Mouse (Mus musculus) forebrain, embryonic 12.5 days (tissue): ENCODE results near the gene Slc17a9. TPM values are rescaled to one million over a fixed set of nuclear protein-coding genes. Genes with fewer than 3 reads are reported as not detected.
A peak's percentile ranks its signal among the peaks of the same experiment; 100 is the strongest.

ENCODE experiments used
- ATAC-seq: fragments of 200-750 bp; cut with Nextera tagmentation; 2 replicates; pipeline ENCODE4 v1.8.0; 2017; ENCODE audit warnings: moderate TSS enrichment; ENCODE audit not compliant: low FRiP score
- H3K27ac ChIP-seq: fragments of 300-500 bp; sonication (generic); 2 replicates; pipeline ENCODE4 v1.5.1; 2016; ENCODE audit warnings: mild to moderate bottlenecking
- H3K27me3 ChIP-seq: fragments of 300-500 bp; sonication (generic); 2 replicates; pipeline ENCODE4 v1.6.1; 2016; ENCODE audit warnings: mild to moderate bottlenecking
- H3K36me3 ChIP-seq: fragments of 300-500 bp; sonication (generic); replicated peaks from 2 replicates; pipeline ENCODE4 v1.6.1; 2016; ENCODE audit warnings: mild to moderate bottlenecking
- H3K4me1 ChIP-seq: fragments of 300-500 bp; sonication (generic); 2 replicates; pipeline ENCODE4 v1.6.1; 2016
- H3K4me2 ChIP-seq: fragments of 300-500 bp; sonication (generic); 2 replicates; pipeline ENCODE4 v1.6.1; 2016; ENCODE audit warnings: mild to moderate bottlenecking, moderate library complexity
- H3K4me3 ChIP-seq: fragments of 300-500 bp; sonication (generic); replicated peaks from 2 replicates; pipeline ENCODE4 v1.5.1; 2016; ENCODE audit warnings: mild to moderate bottlenecking
- H3K9ac ChIP-seq: fragments of 300-500 bp; sonication (generic); 2 replicates; pipeline ENCODE4 v1.6.1; 2016; ENCODE audit warnings: mild to moderate bottlenecking
- H3K9me3 ChIP-seq: fragments of 300-500 bp; sonication (generic); 2 replicates; pipeline ENCODE4 v1.6.1; 2016
- WGBS: fragments of 180-500 bp; shearing (Covaris S2); methylation state at CpG from one replicate; pipeline ENCODE4 v1.1.7; 2016; 5-methylcytosine and 5-hydroxymethylcytosine counted together
- polyA plus RNA-seq: library from polyadenylated mRNA; unstranded; fragments of >200 nt; fragmentation: Nextera tagmentation; extraction: Ambion mirVana; gene quantifications from 2 replicates; pipeline ENCODE4 v1.2.1, GENCODE M21; 2016

Slc17a9 gene
- polyA plus RNA-seq, 1 experiment from 2014 or later = 0.37 TPM

DNA sequence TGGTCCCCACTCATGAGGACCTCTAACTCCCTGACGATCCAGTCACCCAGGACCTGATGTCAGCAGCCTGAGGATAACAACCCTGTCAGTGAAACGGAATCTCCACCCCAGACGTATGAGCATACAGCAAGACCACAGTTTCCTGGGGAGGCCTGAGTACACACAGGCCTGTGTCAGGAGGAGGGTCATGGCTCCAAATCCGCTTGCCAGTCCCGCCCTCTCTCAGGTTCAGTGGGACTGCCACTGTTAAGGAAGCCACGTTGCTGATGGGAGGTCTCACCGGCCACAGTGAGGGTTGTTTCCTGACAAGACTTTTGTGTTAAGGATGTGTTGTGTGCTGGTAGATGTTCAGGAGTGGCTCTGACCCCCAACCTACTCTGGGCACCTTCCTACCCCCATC, 16.4 kb downstream of the Slc17a9 start:
- WGBS = 76% methylated on average over 7 of the region's 7 CpGs
- Histone ChIP-seq H3K4me2 (no peak overlapping the region), H3K36me3 (no peaks in the 10 kb centered on the region), H3K27ac (no peak overlapping the region), H3K4me1 (peaks cover 3% of the 10 kb centered on the region), H3K4me3 (no peak overlapping the region), H3K9me3 (no peaks in the 10 kb centered on the region), H3K27me3 (peaks cover 41% of the 10 kb centered on the region), H3K9ac (no peak overlapping the region)
- ATAC-seq = no peak

DNA sequence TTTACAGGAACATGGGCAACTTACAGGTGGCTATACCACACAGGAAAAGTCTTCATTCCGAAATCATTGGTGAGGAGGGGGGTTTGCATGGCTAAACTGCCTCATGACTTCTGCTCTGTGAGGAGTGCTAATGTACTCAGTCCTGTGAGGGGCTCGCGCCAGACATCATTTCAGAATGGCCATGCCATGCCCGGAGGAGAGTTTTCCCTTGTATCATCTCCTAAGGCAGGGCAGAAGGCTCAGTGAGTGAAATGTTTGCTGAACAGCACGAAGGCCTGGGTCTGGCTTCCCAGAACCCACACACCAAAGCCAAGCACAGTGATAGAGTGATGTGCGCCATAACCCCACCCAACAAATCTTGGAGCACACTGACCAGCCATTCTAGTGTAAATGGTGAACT, 17.8 kb downstream of the Slc17a9 start:
- H3K4me2 ChIP-seq = no peak overlapping the region
- WGBS = 88% methylated on average over 6 of the region's 6 CpGs

DNA sequence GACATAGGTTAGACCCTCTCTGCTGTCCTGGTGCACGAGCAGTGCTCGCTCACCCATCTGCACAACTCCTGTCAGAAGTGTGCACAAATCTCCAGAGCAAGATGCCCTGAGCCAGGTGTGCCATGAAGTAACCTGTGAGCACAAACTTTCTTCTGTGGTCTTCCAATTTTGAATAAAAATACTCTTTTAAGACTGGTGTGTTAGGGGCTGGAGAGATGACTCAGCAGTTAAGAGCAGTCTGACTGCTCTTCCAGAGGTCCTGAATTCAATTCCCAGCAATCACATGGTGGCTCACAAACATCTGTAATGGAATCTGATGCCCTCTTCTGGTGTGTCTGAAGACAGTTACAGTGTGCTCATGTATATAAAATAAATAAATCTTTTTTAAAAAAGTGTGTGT, 18.3 kb downstream of the Slc17a9 start:
- H3K9me3 ChIP-seq = no peaks in the 10 kb centered on the region
- H3K4me2 ChIP-seq = no peak overlapping the region
- H3K9ac ChIP-seq = no peak overlapping the region
- H3K27me3 ChIP-seq = peaks cover 40% of the 10 kb centered on the region
- no peak for ATAC-seq
- no peaks in the 10 kb centered on the region for H3K36me3 ChIP-seq
- H3K4me3 ChIP-seq = no peak overlapping the region
- no peak overlapping the region for H3K27ac ChIP-seq
- H3K4me1 ChIP-seq = peaks cover 11% of the 10 kb centered on the region
- WGBS = 92% methylated on average over 2 of the region's 2 CpGs

More for the DNA sequence above, 17.8 kb downstream of the Slc17a9 start:
- H3K9me3 ChIP-seq = no peaks in the 10 kb centered on the region
- H3K4me3 ChIP-seq = no peak overlapping the region
- no peak for ATAC-seq
- no peaks in the 10 kb centered on the region for H3K36me3 ChIP-seq
- H3K27ac ChIP-seq = no peak overlapping the region
- peaks cover 11% of the 10 kb centered on the region for H3K4me1 ChIP-seq
- H3K27me3 ChIP-seq = peaks cover 40% of the 10 kb centered on the region
- H3K9ac ChIP-seq = no peak overlapping the region

DNA sequence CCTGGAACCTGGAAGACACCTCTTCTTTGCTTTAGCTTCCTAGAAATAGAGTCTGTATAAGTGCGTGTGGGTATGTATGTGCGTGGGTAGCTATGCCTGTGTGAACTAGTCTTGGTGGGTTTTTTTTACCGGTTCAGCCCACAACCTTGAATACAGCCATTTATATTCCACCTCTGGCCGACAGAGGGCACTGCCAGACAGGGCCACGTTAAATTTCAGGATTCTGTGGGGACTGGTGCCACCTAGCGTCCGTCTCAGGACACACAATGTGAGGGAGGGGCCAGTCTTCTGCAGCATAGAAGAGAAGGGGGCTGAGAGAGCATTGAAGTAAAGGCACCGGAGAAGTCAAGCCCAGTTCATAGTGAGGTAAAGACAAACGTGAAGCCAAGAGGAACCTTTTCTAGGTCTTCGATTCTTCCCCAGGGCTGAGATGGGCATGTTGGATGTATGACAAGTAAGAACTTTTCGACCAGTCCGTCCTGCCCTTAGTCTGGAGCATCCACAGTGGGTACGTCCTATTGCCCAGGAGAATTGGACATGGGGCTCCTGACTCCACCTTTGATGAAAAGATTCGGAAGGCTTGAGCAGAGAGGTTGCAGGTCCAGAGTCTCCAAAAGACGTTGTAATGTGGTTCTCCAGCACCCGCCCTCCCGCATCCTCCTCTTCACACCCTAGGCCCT, 20.3 kb downstream of the Slc17a9 start:
- H3K27ac ChIP-seq = no peak overlapping the region
- peaks cover 42% of the 10 kb centered on the region for H3K27me3 ChIP-seq
- H3K4me3 ChIP-seq = no peak overlapping the region
- H3K4me2 ChIP-seq = no peak overlapping the region
- peaks cover 11% of the 10 kb centered on the region for H3K4me1 ChIP-seq
- peak; percentile 73 for ATAC-seq
- H3K9ac ChIP-seq = no peak overlapping the region
- WGBS = 39% methylated on average over 17 of the region's 17 CpGs
- no peaks in the 10 kb centered on the region for H3K36me3 ChIP-seq
- H3K9me3 ChIP-seq = no peaks in the 10 kb centered on the region

DNA sequence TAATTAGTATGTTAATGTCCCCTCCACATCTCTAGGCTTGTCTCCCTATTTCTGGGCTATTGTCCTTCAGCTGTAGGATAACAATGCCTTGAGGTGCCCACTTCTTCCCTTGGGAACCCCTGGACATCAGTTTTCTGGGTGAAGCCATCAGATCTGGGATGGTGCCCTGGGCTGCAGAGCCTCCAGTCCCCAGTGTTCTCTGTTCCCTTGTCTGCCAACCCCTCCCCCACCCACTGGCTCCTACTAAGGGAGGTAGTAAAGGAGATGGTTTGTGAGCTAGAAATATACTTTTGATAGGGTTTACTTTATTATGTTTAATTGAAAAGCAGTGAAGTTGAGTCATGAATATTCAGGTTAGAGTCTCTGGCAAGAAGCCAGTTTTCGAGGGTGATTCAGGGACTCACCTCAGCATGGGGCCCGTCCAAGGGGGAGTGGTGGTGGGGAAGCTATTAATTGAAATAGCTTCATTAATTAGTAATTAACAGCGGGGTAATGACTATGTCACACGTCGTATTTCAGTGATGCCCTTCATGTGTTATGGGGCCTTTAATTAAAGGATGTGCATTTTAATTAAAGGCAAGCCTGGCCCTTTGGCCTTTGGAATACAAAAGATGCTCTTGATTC, 21.6 kb downstream of the Slc17a9 start:
- Histone ChIP-seq H3K27me3 (peaks cover 39% of the 10 kb centered on the region), H3K9ac (no peak overlapping the region), H3K4me1 (peaks cover 11% of the 10 kb centered on the region), H3K27ac (no peak overlapping the region), H3K4me2 (no peak overlapping the region), H3K4me3 (no peak overlapping the region), H3K36me3 (no peaks in the 10 kb centered on the region), H3K9me3 (no peaks in the 10 kb centered on the region)
- 0 out of 2 replicates have a peak, but pooled peaks have one; percentile 49 for ATAC-seq
- WGBS = 18% methylated on average over 5 of the region's 5 CpGs

DNA sequence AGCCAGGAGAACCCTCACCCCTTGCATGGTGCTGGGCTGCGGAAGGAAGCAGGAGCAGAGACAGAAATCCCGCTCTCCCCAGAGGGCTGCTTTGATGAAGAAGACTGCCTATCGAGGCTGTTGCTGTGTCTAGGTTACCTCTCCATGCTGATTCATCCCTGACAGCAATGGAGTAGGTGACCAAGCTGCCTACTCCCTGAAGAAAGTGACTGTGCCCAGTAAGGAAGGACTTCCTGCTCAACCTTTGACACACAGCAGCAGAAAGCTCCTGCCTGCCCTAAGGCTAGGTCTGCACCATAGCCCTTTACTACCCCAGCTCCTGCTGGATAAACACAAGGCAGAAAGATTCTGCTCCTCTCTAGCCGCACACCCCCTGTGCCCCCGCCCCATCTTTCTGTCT, 23.8 kb downstream of the Slc17a9 start:
- Histone ChIP-seq H3K4me3 (no peak overlapping the region), H3K4me1 (peaks cover 11% of the 10 kb centered on the region), H3K9ac (no peak overlapping the region), H3K36me3 (no peaks in the 10 kb centered on the region), H3K4me2 (no peak overlapping the region), H3K27ac (no peak overlapping the region), H3K27me3 (peaks cover 48% of the 10 kb centered on the region), H3K9me3 (no peaks in the 10 kb centered on the region)
- ATAC-seq = no peak
- WGBS = 57% methylated on average over 5 of the region's 5 CpGs

DNA sequence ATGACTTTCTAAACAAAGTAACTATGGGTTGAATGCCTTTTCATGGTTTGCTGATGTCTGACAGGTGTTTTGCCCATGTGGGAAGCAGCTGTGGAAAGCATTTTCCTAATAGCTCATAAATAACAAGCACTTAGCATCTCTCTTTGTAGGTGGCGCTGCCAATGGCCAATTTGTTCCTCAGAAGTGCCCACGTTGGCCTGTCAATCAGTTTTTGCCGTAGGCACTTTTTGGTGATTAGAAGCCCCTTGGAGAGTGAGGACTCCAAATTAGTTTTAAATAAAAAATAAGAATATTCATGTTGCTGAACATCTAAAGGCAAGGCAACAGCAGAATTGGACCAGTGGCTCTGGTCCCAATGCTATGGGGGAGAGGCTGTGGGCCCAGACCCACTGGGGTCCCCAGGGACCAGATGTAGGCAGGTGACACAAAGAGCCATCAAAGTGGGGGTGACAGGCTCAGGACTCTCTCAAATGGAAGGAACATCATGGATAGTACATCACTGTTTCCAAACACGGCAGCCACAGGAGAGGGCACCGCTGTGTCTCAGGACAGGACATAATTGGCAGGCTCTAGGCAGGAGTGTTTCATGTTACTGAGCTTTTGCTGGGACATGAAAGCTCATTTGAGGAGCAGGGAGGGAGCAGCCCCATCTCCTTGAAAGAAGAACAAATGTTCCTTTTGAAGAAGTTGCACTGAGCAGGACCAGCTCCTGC, 30.1 kb downstream of the Slc17a9 start:
- Histone ChIP-seq H3K4me3 (no peak overlapping the region), H3K9ac (no peak overlapping the region), H3K4me2 (no peak overlapping the region), H3K4me1 (peaks cover 23% of the 10 kb centered on the region), H3K27me3 (peaks cover 46% of the 10 kb centered on the region), H3K27ac (no peak overlapping the region), H3K36me3 (no peaks in the 10 kb centered on the region), H3K9me3 (no peaks in the 10 kb centered on the region)
- 56% methylated on average over 5 of the region's 5 CpGs for WGBS
- ATAC-seq = no peak

DNA sequence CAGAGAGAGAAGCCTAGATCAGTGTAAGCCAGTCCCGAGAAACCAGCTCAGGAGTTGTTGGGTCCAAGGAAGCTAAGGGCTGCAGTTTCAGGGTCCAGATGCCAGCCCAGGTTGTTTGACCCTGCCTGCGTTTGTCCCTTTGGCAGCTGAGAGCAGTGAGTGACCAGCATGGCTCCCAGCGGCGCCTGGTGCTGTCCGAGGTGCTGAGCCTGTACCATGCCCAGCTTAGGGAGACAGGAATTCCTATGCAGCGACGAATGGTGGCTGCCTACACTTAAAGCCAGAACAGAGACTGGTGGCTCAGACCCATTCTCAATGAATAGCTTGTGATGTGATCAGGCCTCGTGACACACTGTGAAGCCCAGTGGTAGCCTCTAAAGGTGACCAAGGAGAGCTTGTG, 30.8 kb downstream of the Slc17a9 start:
- WGBS = 1% methylated on average over 8 of the region's 8 CpGs
- H3K4me1 ChIP-seq = peaks cover 23% of the 10 kb centered on the region
- ATAC-seq = no peak
- H3K4me3 ChIP-seq = no peak overlapping the region
- no peaks in the 10 kb centered on the region for H3K36me3 ChIP-seq
- no peak overlapping the region for H3K27ac ChIP-seq
- peaks cover 46% of the 10 kb centered on the region for H3K27me3 ChIP-seq
- no peak overlapping the region for H3K9ac ChIP-seq
- H3K9me3 ChIP-seq = no peaks in the 10 kb centered on the region
- no peak overlapping the region for H3K4me2 ChIP-seq

DNA sequence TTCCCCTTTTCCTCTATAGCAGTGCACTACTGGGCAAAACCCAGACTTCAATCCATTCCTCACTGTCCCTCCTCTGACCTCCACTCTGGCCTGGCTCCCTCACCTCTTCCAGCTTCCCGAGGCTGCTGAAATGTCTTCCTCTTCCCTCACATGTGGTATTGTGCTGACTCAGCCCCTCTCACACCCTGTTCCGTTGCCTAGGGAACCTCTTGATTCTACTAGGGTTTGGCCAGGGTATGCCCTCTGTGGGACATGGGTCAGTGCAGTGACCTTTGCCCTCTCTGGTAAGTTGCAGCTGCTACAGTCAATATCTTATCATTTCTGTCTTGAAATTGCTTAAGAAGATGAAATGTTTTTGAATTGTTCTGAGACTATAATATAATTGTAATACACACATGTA, 31.7 kb downstream of the Slc17a9 start:
- Histone ChIP-seq H3K4me1 (peaks cover 23% of the 10 kb centered on the region), H3K27me3 (peaks cover 52% of the 10 kb centered on the region), H3K9me3 (no peaks in the 10 kb centered on the region), H3K36me3 (no peaks in the 10 kb centered on the region), H3K27ac (no peak overlapping the region), H3K4me3 (no peak overlapping the region), H3K4me2 (no peak overlapping the region), H3K9ac (no peak overlapping the region)
- no peak for ATAC-seq
- 53% methylated on average over 2 of the region's 2 CpGs for WGBS

DNA sequence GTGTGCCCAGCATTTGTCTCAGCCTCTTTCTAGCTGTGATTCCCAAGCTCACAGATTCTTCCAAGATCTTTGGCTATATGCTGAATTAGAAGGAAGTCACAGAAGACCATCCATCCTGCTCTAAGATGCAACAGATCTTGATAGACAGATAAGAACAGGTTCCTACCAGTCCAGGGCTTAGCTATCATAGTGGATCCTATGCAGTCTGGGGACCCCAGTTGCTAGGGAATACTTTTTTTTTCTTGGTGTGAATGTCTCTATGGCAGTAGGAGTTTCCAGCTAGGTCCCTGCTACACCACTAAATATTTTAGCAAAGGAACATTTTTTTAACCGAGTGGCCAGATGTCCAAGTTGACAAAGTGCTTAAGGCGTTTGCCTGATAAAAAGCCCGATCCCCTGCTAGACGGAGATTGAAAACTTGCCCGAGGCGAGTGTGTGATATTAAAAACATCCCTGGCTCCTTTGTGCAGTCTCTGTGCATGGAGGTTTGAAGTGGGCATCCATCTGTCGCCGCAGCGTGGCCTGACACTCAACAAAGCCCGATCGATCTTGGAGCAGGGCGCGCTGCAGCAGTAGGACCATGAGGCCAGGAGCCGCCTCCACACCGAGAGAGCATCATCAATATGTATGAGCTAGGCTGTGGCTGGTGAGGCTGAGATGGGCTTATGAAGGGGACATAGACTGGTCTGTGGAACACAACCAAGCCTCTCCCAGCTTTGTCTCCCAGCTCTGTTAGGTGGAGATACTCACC, 33.6 kb downstream of the Slc17a9 start:
- no peak overlapping the region for H3K9ac ChIP-seq
- no peak overlapping the region for H3K4me2 ChIP-seq
- no peaks in the 10 kb centered on the region for H3K9me3 ChIP-seq
- peak overlapping the region; percentile 48 for H3K27ac ChIP-seq
- H3K4me1 ChIP-seq = peaks cover 23% of the 10 kb centered on the region
- no peaks in the 10 kb centered on the region for H3K36me3 ChIP-seq
- H3K4me3 ChIP-seq = no peak overlapping the region
- WGBS = 39% methylated on average over 15 of the region's 15 CpGs
- ATAC-seq = peak; percentile 77
- H3K27me3 ChIP-seq = peaks cover 46% of the 10 kb centered on the region

DNA sequence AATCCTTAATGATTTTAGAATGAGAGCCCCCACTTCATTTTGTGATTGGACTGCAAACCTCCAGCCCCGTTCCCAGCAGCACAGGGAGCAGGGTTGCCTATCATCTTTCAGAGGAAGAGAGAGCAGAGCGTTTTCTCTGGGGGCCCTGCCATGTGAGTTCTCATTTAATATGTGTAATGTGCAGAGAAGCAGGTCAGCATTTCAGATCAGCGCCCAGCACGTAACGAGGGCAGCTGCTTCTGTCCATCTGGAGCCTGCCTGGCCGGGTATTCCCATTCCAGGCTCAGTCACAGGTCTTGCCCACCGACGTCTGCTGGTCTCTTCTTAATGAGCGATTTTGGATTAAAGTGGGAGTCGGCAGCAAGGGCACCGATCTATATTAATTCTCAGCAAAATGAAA, 39.9 kb downstream of the Slc17a9 start:
- Histone ChIP-seq H3K4me2 (no peak overlapping the region), H3K27ac (0 out of 2 replicates have a peak overlapping the region, but pooled peaks have one; percentile 32), H3K4me1 (peaks cover 3% of the 10 kb centered on the region; the same call in 1 of the 2 replicates), H3K27me3 (peaks cover 41% of the 10 kb centered on the region), H3K9ac (no peak overlapping the region), H3K36me3 (no peaks in the 10 kb centered on the region), H3K4me3 (no peak overlapping the region), H3K9me3 (no peaks in the 10 kb centered on the region)
- 64% methylated on average over 11 of the region's 11 CpGs for WGBS
- 0 out of 2 replicates have a peak, but pooled peaks have one; percentile 39 for ATAC-seq

DNA sequence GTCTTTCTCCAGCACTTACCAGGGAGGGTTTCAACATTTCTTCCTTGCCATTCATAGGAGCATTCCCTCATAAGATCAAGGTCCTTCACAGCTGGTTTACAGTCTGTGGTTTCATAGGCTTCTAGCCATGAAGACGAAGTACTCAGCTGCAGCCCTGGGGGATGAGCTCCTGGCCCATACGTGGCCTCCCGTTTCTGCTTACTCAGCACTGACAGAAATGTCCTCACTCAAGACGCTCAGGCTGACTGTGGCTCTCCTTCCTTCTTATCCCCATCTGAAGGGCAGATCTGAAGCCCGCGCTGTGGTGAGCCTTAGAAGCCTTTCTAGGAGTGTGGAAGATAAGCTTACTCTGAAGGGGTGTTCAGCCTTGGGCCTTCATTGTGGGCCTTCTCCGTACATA, 40.6 kb downstream of the Slc17a9 start:
- H3K27me3 ChIP-seq = peaks cover 48% of the 10 kb centered on the region
- no peak overlapping the region for H3K4me2 ChIP-seq
- WGBS = 88% methylated on average over 7 of the region's 7 CpGs
- no peak overlapping the region for H3K9ac ChIP-seq
- peaks cover 3% of the 10 kb centered on the region; the same call in 1 of the 2 replicates for H3K4me1 ChIP-seq
- H3K36me3 ChIP-seq = no peaks in the 10 kb centered on the region
- H3K9me3 ChIP-seq = no peaks in the 10 kb centered on the region
- H3K27ac ChIP-seq = no peak overlapping the region
- H3K4me3 ChIP-seq = no peak overlapping the region
- no peak for ATAC-seq
